Mouse (Mus musculus): ENCODE measurements at regions not wholly inside any gene's neighbourhood (a gene's known extent, or its start where the extent isn't known, plus 50 kb on each side); places are given as distances from the start of the nearest gene placed in this dataset.

- H3K36me3 ChIP-seq (ENCODE audit: control insufficient read depth, insufficient read depth): no peaks in the 10 kb centered on the region
- H3K4me3 ChIP-seq (ENCODE audit: insufficient read depth, poor library complexity, severe bottlenecking): no peak overlapping the region
- H3ac ChIP-seq (ENCODE audit: control insufficient read depth, insufficient read length, low read depth): no peak overlapping the region
- H3K79me2 ChIP-seq (ENCODE audit: control insufficient read depth, insufficient read depth): no peaks in the 10 kb centered on the region
- H3K27me3 ChIP-seq (ENCODE audit: control insufficient read depth, insufficient read depth, insufficient read length): no peaks in the 10 kb centered on the region
- TF ChIP-seq MYOG (IDR thresholded peaks at IDR 0.05; ENCODE audit: control insufficient read depth, extremely low read depth, insufficient read length) (no peak), MYOD1 (IDR thresholded peaks at IDR 0.05; ENCODE audit: control insufficient read depth, insufficient read length, low read depth) (no peak), CEBPB (IDR thresholded peaks at IDR 0.05; ENCODE audit: low read depth) (no peak), USF1 (IDR thresholded peaks at IDR 0.05; ENCODE audit: low read depth) (no peak), MAX (IDR thresholded peaks at IDR 0.05) (no peak), FOSL1 (IDR thresholded peaks at IDR 0.05; ENCODE audit: insufficient read depth, low read length, poor library complexity, severe bottlenecking) (no peak), CTCF (IDR thresholded peaks at IDR 0.05; ENCODE audit: control insufficient read depth, insufficient read depth, insufficient read length) (no peak)
- no peaks in the 10 kb centered on the region for H3K79me3 ChIP-seq (ENCODE audit: low read depth)
Observed at GRCm38 (mm10) chr6:127250181-127250873, 98.3 kb upstream of the Ccnd2 start.

GRCm38 (mm10) chr6:127250874-127251670 lies 99.1 kb upstream of the Ccnd2 start:
- Histone ChIP-seq H3K36me3 (ENCODE audit: control insufficient read depth, insufficient read depth) (no peaks in the 10 kb centered on the region), H3K4me3 (ENCODE audit: insufficient read depth, poor library complexity, severe bottlenecking) (no peak overlapping the region)
- no peak for TF ChIP-seq MYOD1 (IDR thresholded peaks at IDR 0.05; ENCODE audit: control insufficient read depth, insufficient read length, low read depth)
- TF ChIP-seq MAX (IDR thresholded peaks at IDR 0.05): no peak
- no peak for TF ChIP-seq USF1 (IDR thresholded peaks at IDR 0.05; ENCODE audit: low read depth)
- no peak for TF ChIP-seq CTCF (IDR thresholded peaks at IDR 0.05; ENCODE audit: control insufficient read depth, insufficient read depth, insufficient read length)
- no peak for TF ChIP-seq MYOG (IDR thresholded peaks at IDR 0.05; ENCODE audit: control insufficient read depth, extremely low read depth, insufficient read length)
- no peak for TF ChIP-seq CEBPB (IDR thresholded peaks at IDR 0.05; ENCODE audit: low read depth)
- TF ChIP-seq FOSL1 (IDR thresholded peaks at IDR 0.05; ENCODE audit: insufficient read depth, low read length, poor library complexity, severe bottlenecking): no peak

DNA sequence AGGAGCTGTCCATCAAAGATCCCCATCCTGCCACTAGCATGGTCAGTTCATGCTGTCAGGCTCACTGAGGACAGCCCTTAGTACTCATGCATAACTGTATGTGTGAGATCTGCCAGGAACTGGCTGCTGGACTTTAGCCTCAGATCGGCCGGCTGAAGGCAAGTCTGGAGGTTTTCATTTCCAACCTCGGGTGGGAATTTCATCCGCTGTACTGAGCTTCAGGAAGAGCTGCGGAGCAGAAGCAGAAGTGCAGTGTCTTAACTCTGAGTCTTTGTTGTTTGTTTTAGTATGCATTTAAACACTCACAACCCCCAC lies 99.6 kb upstream of the Ccnd2 start:
- no peak for TF ChIP-seq MYOG (IDR thresholded peaks at IDR 0.05; ENCODE audit: control insufficient read depth, extremely low read depth, insufficient read length)
- TF ChIP-seq CEBPB (IDR thresholded peaks at IDR 0.05; ENCODE audit: low read depth): no peak
- TF ChIP-seq MAX (IDR thresholded peaks at IDR 0.05): no peak
- no peak for TF ChIP-seq MYOD1 (IDR thresholded peaks at IDR 0.05; ENCODE audit: control insufficient read depth, insufficient read length, low read depth)
- no peak for TF ChIP-seq FOSL1 (IDR thresholded peaks at IDR 0.05; ENCODE audit: insufficient read depth, low read length, poor library complexity, severe bottlenecking)
- no peak for TF ChIP-seq USF1 (IDR thresholded peaks at IDR 0.05; ENCODE audit: low read depth)
- no peak for TF ChIP-seq CTCF (IDR thresholded peaks at IDR 0.05; ENCODE audit: control insufficient read depth, insufficient read depth, insufficient read length)
- Histone ChIP-seq H3K79me3 (ENCODE audit: low read depth) (no peaks in the 10 kb centered on the region), H3K4me3 (ENCODE audit: insufficient read depth, poor library complexity, severe bottlenecking) (no peak overlapping the region), H3K36me3 (ENCODE audit: control insufficient read depth, insufficient read depth) (no peaks in the 10 kb centered on the region), H3K79me2 (ENCODE audit: control insufficient read depth, insufficient read depth) (no peaks in the 10 kb centered on the region), H3K27me3 (ENCODE audit: control insufficient read depth, insufficient read depth, insufficient read length) (no peaks in the 10 kb centered on the region), H3ac (ENCODE audit: control insufficient read depth, insufficient read length, low read depth) (no peak overlapping the region)

More at GRCm38 (mm10) chr6:127250874-127251670, 99.1 kb upstream of the Ccnd2 start:
- Histone ChIP-seq H3K79me3 (ENCODE audit: low read depth) (no peaks in the 10 kb centered on the region), H3K79me2 (ENCODE audit: control insufficient read depth, insufficient read depth) (no peaks in the 10 kb centered on the region), H3K27me3 (ENCODE audit: control insufficient read depth, insufficient read depth, insufficient read length) (no peaks in the 10 kb centered on the region), H3ac (ENCODE audit: control insufficient read depth, insufficient read length, low read depth) (no peak overlapping the region)

DNA sequence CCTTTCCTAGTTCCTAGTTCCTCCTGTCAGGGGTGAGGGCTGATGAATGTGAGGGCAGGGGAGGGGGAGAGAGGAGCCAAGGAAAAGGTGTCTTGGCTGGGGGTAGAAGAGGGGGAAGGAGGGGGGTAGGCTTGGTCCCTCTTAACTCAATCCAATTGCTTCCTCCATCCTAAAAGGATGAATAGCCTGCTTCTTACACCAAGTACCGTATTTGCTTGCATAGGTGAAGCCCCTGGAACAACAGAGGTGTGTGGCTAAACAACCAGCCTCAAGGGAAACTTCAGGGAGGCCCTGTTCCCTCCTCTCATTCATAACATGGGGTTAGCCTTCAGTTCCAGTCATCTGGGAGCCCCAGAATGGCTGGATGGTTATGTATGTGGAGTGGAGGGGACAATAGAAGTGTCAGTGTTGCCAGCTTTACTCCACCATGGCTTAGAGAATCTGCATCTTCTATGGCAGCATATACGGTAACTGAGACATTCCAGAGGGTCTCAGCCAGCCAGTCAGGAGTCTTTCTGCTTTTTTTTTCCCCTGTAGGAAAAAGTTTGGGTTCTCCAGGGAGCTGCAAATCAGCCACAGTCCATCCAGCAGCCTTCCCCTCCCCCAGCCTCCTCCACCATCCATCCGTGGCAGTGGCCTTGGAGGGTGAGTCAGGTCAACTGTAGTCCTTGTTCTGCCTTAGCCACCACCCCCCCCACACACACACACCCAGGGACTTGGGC lies 100.2 kb upstream of the Ccnd2 start:
- Histone ChIP-seq H3K27me3 (ENCODE audit: control insufficient read depth, insufficient read depth, insufficient read length) (no peaks in the 10 kb centered on the region), H3ac (ENCODE audit: control insufficient read depth, insufficient read length, low read depth) (no peak overlapping the region), H3K4me3 (ENCODE audit: insufficient read depth, poor library complexity, severe bottlenecking) (no peak overlapping the region), H3K36me3 (ENCODE audit: control insufficient read depth, insufficient read depth) (no peaks in the 10 kb centered on the region), H3K79me2 (ENCODE audit: control insufficient read depth, insufficient read depth) (no peaks in the 10 kb centered on the region), H3K79me3 (ENCODE audit: low read depth) (no peaks in the 10 kb centered on the region)
- TF ChIP-seq FOSL1 (IDR thresholded peaks at IDR 0.05; ENCODE audit: insufficient read depth, low read length, poor library complexity, severe bottlenecking) (no peak), CTCF (IDR thresholded peaks at IDR 0.05; ENCODE audit: control insufficient read depth, insufficient read depth, insufficient read length) (no peak), MYOG (IDR thresholded peaks at IDR 0.05; ENCODE audit: control insufficient read depth, extremely low read depth, insufficient read length) (no peak), MYOD1 (IDR thresholded peaks at IDR 0.05; ENCODE audit: control insufficient read depth, insufficient read length, low read depth) (no peak), MAX (IDR thresholded peaks at IDR 0.05) (no peak), USF1 (IDR thresholded peaks at IDR 0.05; ENCODE audit: low read depth) (no peak), CEBPB (IDR thresholded peaks at IDR 0.05; ENCODE audit: low read depth) (no peak)

DNA sequence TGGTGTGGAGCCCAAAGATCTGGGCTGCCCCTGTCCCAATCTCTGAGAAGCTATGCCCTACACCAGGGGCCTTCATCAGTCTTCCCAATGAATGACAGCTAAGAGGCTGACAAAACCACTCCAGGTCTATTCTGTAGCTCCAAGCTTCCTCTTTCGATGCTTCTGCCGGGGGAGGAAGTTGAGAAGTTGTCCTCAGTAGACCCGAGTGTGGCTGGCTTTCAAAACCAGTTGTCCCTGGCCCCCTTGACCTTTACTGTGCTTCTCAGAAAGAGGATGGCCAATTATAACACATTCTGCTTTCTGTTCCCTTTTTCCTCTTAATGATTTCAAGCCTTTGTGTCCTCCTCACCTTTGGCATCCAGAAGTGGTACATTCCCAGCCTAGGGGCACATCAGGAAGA lies 101.9 kb upstream of the Ccnd2 start:
- Histone ChIP-seq H3K4me3 (ENCODE audit: insufficient read depth, poor library complexity, severe bottlenecking) (no peak overlapping the region), H3K79me2 (ENCODE audit: control insufficient read depth, insufficient read depth) (no peaks in the 10 kb centered on the region), H3K27me3 (ENCODE audit: control insufficient read depth, insufficient read depth, insufficient read length) (no peaks in the 10 kb centered on the region), H3K36me3 (ENCODE audit: control insufficient read depth, insufficient read depth) (no peaks in the 10 kb centered on the region), H3ac (ENCODE audit: control insufficient read depth, insufficient read length, low read depth) (no peak overlapping the region), H3K79me3 (ENCODE audit: low read depth) (no peaks in the 10 kb centered on the region)
- TF ChIP-seq MYOG (IDR thresholded peaks at IDR 0.05; ENCODE audit: control insufficient read depth, extremely low read depth, insufficient read length): no peak
- no peak for TF ChIP-seq FOSL1 (IDR thresholded peaks at IDR 0.05; ENCODE audit: insufficient read depth, low read length, poor library complexity, severe bottlenecking)
- TF ChIP-seq USF1 (IDR thresholded peaks at IDR 0.05; ENCODE audit: low read depth): no peak
- no peak for TF ChIP-seq CEBPB (IDR thresholded peaks at IDR 0.05; ENCODE audit: low read depth)
- no peak for TF ChIP-seq MYOD1 (IDR thresholded peaks at IDR 0.05; ENCODE audit: control insufficient read depth, insufficient read length, low read depth)
- no peak for TF ChIP-seq MAX (IDR thresholded peaks at IDR 0.05)
- TF ChIP-seq CTCF (IDR thresholded peaks at IDR 0.05; ENCODE audit: control insufficient read depth, insufficient read depth, insufficient read length): no peak
